Mouse (Mus musculus) thymus, adult 2 months (tissue): ENCODE results near the gene Tcte1.

Experiments
- CTCF ChIP-seq: fragments of 200-500 bp; IDR thresholded peaks from 2 replicates; pipeline ENCODE4 v1.5.1; 2012; ENCODE audit warnings: mild to moderate bottlenecking, control low read depth, low read length, moderate library complexity, borderline replicate concordance; ENCODE audit not compliant: control insufficient read depth, poor library complexity, insufficient read depth; ENCODE audit errors: extremely low read depth
- POLR2A ChIP-seq: fragments of 200-500 bp; IDR thresholded peaks from 2 replicates; pipeline ENCODE4 v1.6.1; 2012; ENCODE audit warnings: mild to moderate bottlenecking, low read length, control low read depth, moderate library complexity; ENCODE audit not compliant: control insufficient read depth, poor library complexity, insufficient read depth; ENCODE audit errors: extremely low read depth

GRCm38 (mm10) chr17:45554420-45554819, 31.2 kb downstream of the Tcte1 start:
- no peak for TF ChIP-seq POLR2A
- no peak for TF ChIP-seq CTCF
